30 mouse cellular contexts compared by ENCODE assay signal in the genomic region with DNA sequence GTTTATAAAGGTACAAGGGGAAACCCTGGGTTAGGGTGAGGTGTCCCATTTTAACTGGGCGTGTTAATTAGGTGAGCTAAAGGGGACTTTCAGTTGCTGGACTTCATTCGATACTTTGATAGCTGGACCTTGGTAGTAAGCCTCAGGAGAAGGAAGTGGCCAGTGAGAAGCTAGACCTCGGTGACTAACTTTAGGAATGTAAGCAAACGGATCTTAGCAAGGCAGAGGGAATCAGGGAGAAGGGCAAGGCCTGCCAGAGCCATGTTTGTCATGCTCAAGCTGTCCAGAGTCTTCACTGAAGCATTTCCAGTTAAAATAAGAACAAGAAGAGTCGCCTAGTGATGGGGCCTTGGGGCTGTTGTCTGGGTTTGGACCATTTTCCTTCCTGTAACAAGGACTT. TPM values are rescaled to one million over a fixed set of nuclear protein-coding genes. Genes with fewer than 3 reads are reported as not detected.
DNase-seq lines count a peak whose midpoint lies in the region; ATAC-seq lines count a peak whose summit lies in the region.
"Had no signal": no experiment of that assay in that cellular context is flagged by ENCODE, and none has a peak within 500 bp of the region (broad histone marks: within the 10 kb centered on the region; RNA-seq: fewer than 3 reads in every experiment).

No protein-coding gene starts in this region.

- H3K27me3 ChIP-seq in midbrain, embryonic 11.5 days (ENCODE audit: control insufficient read depth, insufficient read depth, low read length): no peaks in the 10 kb centered on the region
- H3K27me3 ChIP-seq in midbrain, embryonic 16.5 days (ENCODE audit: control insufficient read depth, insufficient read depth, low read depth, low read length): no peaks in the 10 kb centered on the region
- no peaks in the 10 kb centered on the region for H3K27me3 ChIP-seq in forebrain, embryonic 10.5 days (ENCODE audit: poor library complexity, severe bottlenecking)
- H3K27me3 ChIP-seq: CH12.LX; embryonic facial prominence, embryonic 13.5 days; embryonic facial prominence, embryonic 15.5 days; forebrain, embryonic 13.5 days; forebrain, embryonic 15.5 days; Patski had no signal

- peak; percentile 81 for DNase-seq in midbrain, embryonic 11.5 days (ENCODE audit: low spot score, missing footprints)
- DNase-seq in adipocyte (ENCODE audit: low spot score): peak; percentile 73
- no peak for DNase-seq in lung, adult 18-20 months
- no peak for DNase-seq in forebrain, embryonic 10.5 days (ENCODE audit: extremely low spot score, low spot score)
- DNase-seq: adrenal gland, adult 2 months; adrenal gland, postnatal 10 days; adrenal gland, postnatal 25 days; B cell, adult 2 months; cerebellum, adult 11 months; cerebellum, adult 18-20 months; cerebellum, adult 8-10 months; cerebellum, adult 9-11 months; cerebellum, postnatal 14 days; cerebellum, postnatal 36 days; embryo, embryonic 11 days; forebrain, postnatal 0 days had no signal

- no peak overlapping the region for H3K4me3 ChIP-seq in midbrain, embryonic 11.5 days (ENCODE audit: low read depth, low read length)
- H3K4me3 ChIP-seq in midbrain, embryonic 16.5 days (ENCODE audit: low read depth, low read length): no peak overlapping the region
- no peak overlapping the region for H3K4me3 ChIP-seq in forebrain, embryonic 10.5 days
- H3K4me3 ChIP-seq: embryonic facial prominence, embryonic 13.5 days; embryonic facial prominence, embryonic 15.5 days; erythroblast, embryonic 14.5 days; forebrain, embryonic 13.5 days; forebrain, embryonic 15.5 days had no signal

- no peak overlapping the region for H3K27ac ChIP-seq in midbrain, embryonic 11.5 days (ENCODE audit: low read depth, low read length)
- no peak overlapping the region for H3K27ac ChIP-seq in midbrain, embryonic 16.5 days (ENCODE audit: low read length)
- no peak overlapping the region for H3K27ac ChIP-seq in forebrain, embryonic 10.5 days
- H3K27ac ChIP-seq: embryonic facial prominence, embryonic 13.5 days; embryonic facial prominence, embryonic 15.5 days; forebrain, embryonic 13.5 days; forebrain, embryonic 15.5 days had no signal

- WGBS in midbrain, embryonic 11.5 days: 66% methylated on average over 5 of the region's 5 CpGs
- WGBS in midbrain, embryonic 16.5 days: 65% methylated on average over 5 of the region's 5 CpGs
- WGBS in forebrain, embryonic 10.5 days: 66% methylated on average over 5 of the region's 5 CpGs

- no peak for ATAC-seq in midbrain, embryonic 11.5 days (ENCODE audit: low FRiP score)
- no peak for ATAC-seq in midbrain, embryonic 16.5 days
- ATAC-seq: activated CD4-positive, CD25-positive, alpha-beta regulatory T cell, adult 4 months; CD4-positive, CD25-positive, alpha-beta regulatory T cell, adult 4 months; forebrain, embryonic 13.5 days; forebrain, embryonic 15.5 days; forebrain, postnatal 0 days; Patski had no signal

- no peak overlapping the region for H3K4me2 ChIP-seq in midbrain, embryonic 11.5 days
- no peak overlapping the region for H3K4me2 ChIP-seq in midbrain, embryonic 16.5 days (ENCODE audit: low read length)
- H3K4me2 ChIP-seq: embryonic facial prominence, embryonic 13.5 days; embryonic facial prominence, embryonic 15.5 days; forebrain, embryonic 13.5 days; forebrain, embryonic 15.5 days had no signal

- H3K36me3 ChIP-seq in midbrain, embryonic 11.5 days (ENCODE audit: control insufficient read depth, insufficient read depth, low read length): no peaks in the 10 kb centered on the region
- H3K36me3 ChIP-seq in midbrain, embryonic 16.5 days (ENCODE audit: control insufficient read depth, insufficient read depth, low read length): no peaks in the 10 kb centered on the region
- peaks cover 2% of the 10 kb centered on the region for H3K36me3 ChIP-seq in forebrain, embryonic 10.5 days (replicated peaks)
- H3K36me3 ChIP-seq: embryonic facial prominence, embryonic 13.5 days; embryonic facial prominence, embryonic 15.5 days had no signal

- H3K9ac ChIP-seq in midbrain, embryonic 11.5 days (ENCODE audit: low read length): no peak overlapping the region
- H3K9ac ChIP-seq in midbrain, embryonic 16.5 days (ENCODE audit: low read depth, low read length): no peak overlapping the region
- H3K9ac ChIP-seq: embryonic facial prominence, embryonic 13.5 days; embryonic facial prominence, embryonic 15.5 days; forebrain, embryonic 13.5 days; forebrain, embryonic 15.5 days; forebrain, postnatal 0 days had no signal

- H3K9me3 ChIP-seq in midbrain, embryonic 11.5 days (ENCODE audit: control insufficient read depth, low read length): no peaks in the 10 kb centered on the region; the same call in 1 of the 2 replicates
- H3K9me3 ChIP-seq in midbrain, embryonic 16.5 days (replicated peaks; ENCODE audit: control insufficient read depth, low read length, poor library complexity, severe bottlenecking): no peaks in the 10 kb centered on the region
- peaks cover 10% of the 10 kb centered on the region for H3K9me3 ChIP-seq in forebrain, embryonic 10.5 days
- H3K9me3 ChIP-seq: embryonic facial prominence, embryonic 15.5 days; forebrain, embryonic 15.5 days had no signal

- H3K4me1 ChIP-seq in midbrain, embryonic 11.5 days (ENCODE audit: control insufficient read depth, insufficient read depth, low read length): peaks cover 6% of the 10 kb centered on the region
- peaks cover 10% of the 10 kb centered on the region for H3K4me1 ChIP-seq in midbrain, embryonic 16.5 days (ENCODE audit: control insufficient read depth, insufficient read depth, low read length)
- peaks cover 11% of the 10 kb centered on the region for H3K4me1 ChIP-seq in forebrain, embryonic 10.5 days

RNA-seq across cellular contexts. Expression of a gene that starts 3.7 kb away (rescaled TPM):
- polyA plus RNA-seq in midbrain, embryonic 11.5 days (2014; fragmentation: Nextera tagmentation; extraction: Ambion mirVana): 128 and 137 TPM in 2 replicates
- 155 and 159 TPM in 2 replicates for polyA plus RNA-seq in midbrain, embryonic 16.5 days (2015; fragmentation: Nextera tagmentation; extraction: Ambion mirVana)
- polyA plus RNA-seq in forebrain, embryonic 10.5 days (2016; fragmentation: Nextera tagmentation; extraction: Ambion mirVana): 134 and 136 TPM in 2 replicates

RNA-seq across cellular contexts. Expression of a gene that starts 20.2 kb away (rescaled TPM):
- not detected in 2 replicates for polyA plus RNA-seq in midbrain, embryonic 11.5 days (2014; fragmentation: Nextera tagmentation; extraction: Ambion mirVana)
- not detected in 2 replicates for polyA plus RNA-seq in midbrain, embryonic 16.5 days (2015; fragmentation: Nextera tagmentation; extraction: Ambion mirVana)
- polyA plus RNA-seq in forebrain, embryonic 10.5 days (2016; fragmentation: Nextera tagmentation; extraction: Ambion mirVana): not detected in 2 replicates
- polyA plus RNA-seq: activated CD4-positive, CD25-positive, alpha-beta regulatory T cell, adult 4 months; adrenal gland, adult 2 months; brain, embryonic 14.5 days; CD4-positive, CD25-positive, alpha-beta regulatory T cell, adult 4 months; embryonic facial prominence, embryonic 11.5 days; embryonic facial prominence, embryonic 13.5 days; embryonic facial prominence, embryonic 15.5 days; forebrain, embryonic 11.5 days; forebrain, embryonic 13.5 days; forebrain, embryonic 15.5 days; forebrain, postnatal 0 days; G1E; Patski had no signal

RNA-seq across cellular contexts. Expression of a gene that starts 32.8 kb away (rescaled TPM):
- 1.9 and 2.6 TPM in 2 replicates for polyA plus RNA-seq in midbrain, embryonic 11.5 days (2014; fragmentation: Nextera tagmentation; extraction: Ambion mirVana)
- polyA plus RNA-seq in midbrain, embryonic 16.5 days (2015; fragmentation: Nextera tagmentation; extraction: Ambion mirVana): 20.2 and 25.6 TPM in 2 replicates
- polyA plus RNA-seq in forebrain, embryonic 10.5 days (2016; fragmentation: Nextera tagmentation; extraction: Ambion mirVana): 1.6 and 2.1 TPM in 2 replicates

RNA-seq across cellular contexts. Expression of a gene that starts 39.9 kb away (rescaled TPM):
- polyA plus RNA-seq in midbrain, embryonic 11.5 days (2014; fragmentation: Nextera tagmentation; extraction: Ambion mirVana): 17.5 and 19.3 TPM in 2 replicates
- polyA plus RNA-seq in midbrain, embryonic 16.5 days (2015; fragmentation: Nextera tagmentation; extraction: Ambion mirVana): 11.4 and 12.2 TPM in 2 replicates
- 30.0 and 31.6 TPM in 2 replicates for polyA plus RNA-seq in forebrain, embryonic 10.5 days (2016; fragmentation: Nextera tagmentation; extraction: Ambion mirVana)

RNA-seq across cellular contexts. Expression of a gene that starts 49.7 kb away (rescaled TPM):
- polyA plus RNA-seq in midbrain, embryonic 11.5 days (2014; fragmentation: Nextera tagmentation; extraction: Ambion mirVana): 76.7 and 81.5 TPM in 2 replicates
- 77.1 and 82.6 TPM in 2 replicates for polyA plus RNA-seq in midbrain, embryonic 16.5 days (2015; fragmentation: Nextera tagmentation; extraction: Ambion mirVana)
- 70.5 and 71.1 TPM in 2 replicates for polyA plus RNA-seq in forebrain, embryonic 10.5 days (2016; fragmentation: Nextera tagmentation; extraction: Ambion mirVana)

Comparison
In these comparisons a context has a peak if more than half of its experiments do, and no peak if none do; other contexts are left out.
1. DNase-seq: peak in midbrain, embryonic 11.5 days (single experiment) and adipocyte (single experiment); none in lung, adult 18-20 months (0 of 2) and forebrain, embryonic 10.5 days (single experiment).